Mouse (Mus musculus) intestine, embryonic 16.5 days (tissue): Measurements from ENCODE around the gene Itpk1. TPM values are rescaled to one million over a fixed set of nuclear protein-coding genes. Genes with fewer than 3 reads are reported as not detected.
A peak's percentile ranks its signal among the peaks of the same experiment; 100 is the strongest.

ENCODE experiments used
- ATAC-seq: fragments of 200-750 bp; cut with Nextera tagmentation; 2 replicates; pipeline ENCODE4 v1.8.0; 2017; ENCODE audit warnings: moderate TSS enrichment, moderate library complexity
- H3K27ac ChIP-seq: fragments of 300-500 bp; sonication (generic); 2 replicates; pipeline ENCODE4 v1.5.1; 2014; ENCODE audit warnings: mild to moderate bottlenecking, low read length
- H3K27me3 ChIP-seq: fragments of 300-500 bp; sonication (generic); replicated peaks from 2 replicates; pipeline ENCODE4 v1.6.1; 2014; ENCODE audit warnings: low read length, control low read depth, mixed read lengths; ENCODE audit not compliant: control insufficient read depth, insufficient read depth
- H3K36me3 ChIP-seq: fragments of 300-500 bp; sonication (generic); 2 replicates; pipeline ENCODE4 v1.6.1; 2014; ENCODE audit warnings: low read length, control low read depth; ENCODE audit not compliant: control insufficient read depth, insufficient read depth
- H3K4me1 ChIP-seq: fragments of 300-500 bp; sonication (generic); 2 replicates; pipeline ENCODE4 v1.6.1; 2014; ENCODE audit warnings: low read length, control low read depth, mixed read lengths; ENCODE audit not compliant: control insufficient read depth, insufficient read depth
- H3K4me2 ChIP-seq: fragments of 300-500 bp; sonication (generic); 2 replicates; pipeline ENCODE4 v1.6.1; 2014; ENCODE audit warnings: low read depth, low read length, control low read depth
- H3K4me3 ChIP-seq: fragments of 300-500 bp; sonication (generic); 2 replicates; pipeline ENCODE4 v1.5.1; 2014; ENCODE audit warnings: mild to moderate bottlenecking, low read length
- H3K9ac ChIP-seq: fragments of 300-500 bp; sonication (generic); 2 replicates; pipeline ENCODE4 v1.6.1; 2014; ENCODE audit warnings: low read depth, low read length
- H3K9me3 ChIP-seq: fragments of 300-500 bp; sonication (generic); 2 replicates; pipeline ENCODE4 v1.6.1; 2016; ENCODE audit warnings: low read length, control low read depth; ENCODE audit not compliant: control insufficient read depth
- WGBS: fragments of 180-500 bp; shearing (Covaris S2); extraction: QIAGEN DNeasy Blood & Tissue Kit; methylation state at CpG from one replicate; pipeline ENCODE4 v1.1.7; 2014; 5-methylcytosine and 5-hydroxymethylcytosine counted together
- polyA plus RNA-seq: library from polyadenylated mRNA; unstranded; fragments of >200 nt; fragmentation: Nextera tagmentation; extraction: Ambion mirVana; gene quantifications from 2 replicates; pipeline ENCODE4 v1.2.1, GENCODE M21; 2015

Gene Itpk1
- polyA plus RNA-seq, 1 experiment from 2014 or later, result 51.4 TPM

DNA sequence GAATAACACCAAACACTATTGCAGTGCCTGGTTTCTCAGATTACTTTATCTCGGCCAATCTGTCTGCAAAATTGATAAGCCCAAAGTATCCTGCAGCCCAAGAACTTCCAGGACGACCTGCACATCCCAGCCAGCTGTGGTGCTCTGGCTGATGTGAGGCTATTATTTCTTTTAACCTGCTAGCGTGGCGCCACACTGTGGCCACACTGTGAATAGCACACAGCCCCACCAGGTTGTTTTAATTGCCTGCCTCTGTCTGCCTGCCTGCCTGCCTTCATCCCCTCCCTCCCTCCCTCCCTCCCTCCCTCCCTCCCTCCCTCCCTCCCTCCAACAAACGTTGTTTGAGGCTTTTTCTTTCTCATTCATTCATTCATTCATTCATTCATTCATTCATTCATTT, 28.7 kb upstream of the Itpk1 start:
- H3K4me1 ChIP-seq, result peaks cover 25% of the 10 kb centered on the region
- no peak overlapping the region for H3K27ac ChIP-seq
- WGBS, result 6% methylated on average over 5 of the region's 5 CpGs
- H3K4me3 ChIP-seq, result no peak overlapping the region
- no peaks in the 10 kb centered on the region for H3K9me3 ChIP-seq
- no peak overlapping the region for H3K4me2 ChIP-seq
- no peak for ATAC-seq
- no peak overlapping the region for H3K9ac ChIP-seq
- no peaks in the 10 kb centered on the region for H3K36me3 ChIP-seq
- no peaks in the 10 kb centered on the region for H3K27me3 ChIP-seq

DNA sequence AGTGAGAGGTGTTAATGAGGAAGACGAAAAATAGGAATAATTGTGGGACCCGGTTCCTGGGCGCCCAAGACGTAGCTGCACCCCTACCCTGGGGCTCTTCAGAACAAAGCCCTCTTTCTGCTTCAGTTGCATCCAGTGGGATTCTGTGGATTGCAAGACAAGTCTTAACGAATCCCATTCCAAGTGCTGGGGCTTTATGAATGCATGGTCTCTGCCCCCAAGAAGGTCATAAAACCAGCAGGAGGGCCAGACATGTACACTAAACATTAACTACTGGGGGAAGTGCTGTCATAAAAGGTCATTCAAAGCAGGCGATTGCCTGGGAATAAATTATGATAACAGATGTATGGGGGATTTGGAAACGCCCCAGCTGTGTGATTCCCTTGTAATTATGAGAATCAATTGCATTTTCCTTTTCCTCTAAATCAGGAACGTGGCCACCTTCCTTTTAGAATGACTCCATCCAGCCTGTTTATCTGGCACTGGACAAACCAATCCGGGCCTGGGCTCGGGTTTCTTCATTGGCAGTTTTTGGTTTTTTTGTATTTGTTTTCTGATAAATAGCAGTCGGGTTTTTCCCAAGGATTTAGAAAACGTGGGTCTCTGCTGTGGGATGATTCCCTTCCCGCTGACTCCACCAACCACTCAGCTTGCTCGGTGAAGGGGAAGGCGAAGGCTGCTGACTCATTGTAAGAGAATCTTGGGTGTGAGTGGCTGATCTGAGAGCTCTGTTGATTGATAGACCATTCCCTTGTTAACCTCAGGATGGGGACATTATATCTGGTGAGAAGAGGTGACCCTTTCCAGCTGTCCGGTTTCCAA, 26.3 kb upstream of the Itpk1 start:
- Histone ChIP-seq H3K9me3 (no peaks in the 10 kb centered on the region), H3K9ac (no peak overlapping the region), H3K27ac (peak overlapping the region; percentile 98), H3K27me3 (no peaks in the 10 kb centered on the region), H3K4me3 (peak overlapping the region; percentile 32; the same call in 1 of the 2 replicates), H3K4me1 (peaks cover 26% of the 10 kb centered on the region), H3K36me3 (no peaks in the 10 kb centered on the region), H3K4me2 (peak overlapping the region; percentile 55)
- peak; percentile 91 for ATAC-seq
- WGBS, result 18% methylated on average over 16 of the region's 16 CpGs

- ATAC-seq, result peak; percentile 93
- H3K9ac ChIP-seq, result peak overlapping the region; percentile 33; the same call in 1 of the 2 replicates
- peak overlapping the region; percentile 55 for H3K4me2 ChIP-seq
- H3K27ac ChIP-seq, result peak overlapping the region; percentile 98
- H3K36me3 ChIP-seq, result no peaks in the 10 kb centered on the region
- H3K4me1 ChIP-seq, result peaks cover 31% of the 10 kb centered on the region
- H3K27me3 ChIP-seq, result no peaks in the 10 kb centered on the region
- H3K9me3 ChIP-seq, result no peaks in the 10 kb centered on the region
- WGBS, result 32% methylated on average over 26 of the region's 26 CpGs
- peak overlapping the region; percentile 32 for H3K4me3 ChIP-seq
Measured at GRCm38 (mm10) chr12:102729855-102730797, 25.4 kb upstream of the Itpk1 start.

GRCm38 (mm10) chr12:102725761-102726175, 21.0 kb upstream of the Itpk1 start:
- 60% methylated on average over 7 of the region's 7 CpGs for WGBS
- Histone ChIP-seq H3K27me3 (no peaks in the 10 kb centered on the region), H3K9ac (no peak overlapping the region), H3K36me3 (no peaks in the 10 kb centered on the region), H3K4me2 (no peak overlapping the region), H3K9me3 (no peaks in the 10 kb centered on the region), H3K27ac (no peak overlapping the region), H3K4me1 (peaks cover 17% of the 10 kb centered on the region), H3K4me3 (no peak overlapping the region)
- ATAC-seq, result peak; percentile 32

DNA sequence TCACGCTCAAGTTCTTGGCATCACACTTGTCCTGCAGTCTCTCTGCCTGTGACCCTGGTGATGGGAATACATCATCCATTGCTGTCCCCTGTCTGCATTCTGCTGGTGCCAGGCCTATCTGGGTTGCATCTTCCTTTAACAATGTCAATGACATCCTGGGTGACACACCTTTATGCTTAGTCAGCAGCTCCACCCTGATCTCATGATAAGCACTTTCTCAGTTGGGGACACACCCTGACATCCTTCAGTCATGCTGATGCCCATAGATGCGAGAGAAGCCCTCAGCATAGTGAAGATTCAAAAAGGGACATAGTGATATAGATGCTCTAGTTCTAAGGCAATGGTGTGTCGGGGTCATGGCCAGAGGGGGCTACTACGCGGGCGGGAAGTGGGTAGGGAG, 20.4 kb upstream of the Itpk1 start:
- H3K4me1 ChIP-seq, result peaks cover 10% of the 10 kb centered on the region
- H3K27ac ChIP-seq, result no peak overlapping the region
- H3K27me3 ChIP-seq, result no peaks in the 10 kb centered on the region
- no peak overlapping the region for H3K4me3 ChIP-seq
- 90% methylated on average over 6 of the region's 6 CpGs for WGBS
- no peaks in the 10 kb centered on the region for H3K36me3 ChIP-seq
- no peak overlapping the region for H3K4me2 ChIP-seq
- H3K9ac ChIP-seq, result no peak overlapping the region
- no peak for ATAC-seq
- no peaks in the 10 kb centered on the region for H3K9me3 ChIP-seq

- ATAC-seq, result no peak
- H3K4me1 ChIP-seq, result peaks cover 6% of the 10 kb centered on the region
- 62% methylated on average over 6 of the region's 6 CpGs for WGBS
- no peaks in the 10 kb centered on the region for H3K27me3 ChIP-seq
- H3K36me3 ChIP-seq, result no peaks in the 10 kb centered on the region
- no peak overlapping the region for H3K27ac ChIP-seq
- no peak overlapping the region for H3K4me2 ChIP-seq
- H3K9ac ChIP-seq, result no peak overlapping the region
- no peak overlapping the region for H3K4me3 ChIP-seq
- H3K9me3 ChIP-seq, result no peaks in the 10 kb centered on the region
Measured at GRCm38 (mm10) chr12:102723861-102724260, 19.1 kb upstream of the Itpk1 start.

DNA sequence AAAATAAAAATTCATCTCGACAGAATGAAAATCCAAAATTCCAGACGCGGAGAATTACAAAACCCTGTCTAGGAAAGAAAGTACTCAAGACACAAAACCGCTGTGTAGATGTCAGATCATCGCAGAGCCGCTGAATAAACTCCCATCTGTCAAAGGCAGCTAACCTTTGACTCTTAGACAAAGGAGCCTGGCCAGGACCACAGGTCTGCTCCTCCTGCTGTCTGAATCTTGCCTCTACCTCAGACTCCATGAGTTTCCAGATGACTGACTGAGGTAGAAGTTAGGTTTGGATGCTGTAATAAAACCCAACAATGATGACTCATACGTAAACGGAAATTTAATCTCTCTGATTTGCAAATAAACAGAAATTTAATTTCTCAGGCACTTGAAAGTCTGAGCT, 18.2 kb upstream of the Itpk1 start:
- no peaks in the 10 kb centered on the region for H3K36me3 ChIP-seq
- no peak overlapping the region for H3K4me3 ChIP-seq
- no peaks in the 10 kb centered on the region for H3K27me3 ChIP-seq
- no peak overlapping the region for H3K27ac ChIP-seq
- H3K9ac ChIP-seq, result no peak overlapping the region
- no peak overlapping the region for H3K4me2 ChIP-seq
- H3K9me3 ChIP-seq, result no peaks in the 10 kb centered on the region
- WGBS, result 60% methylated on average over 8 of the region's 8 CpGs
- peaks cover 6% of the 10 kb centered on the region for H3K4me1 ChIP-seq
- no peak for ATAC-seq

GRCm38 (mm10) chr12:102722451-102722850, 17.7 kb upstream of the Itpk1 start:
- no peak overlapping the region for H3K27ac ChIP-seq
- H3K4me1 ChIP-seq, result peaks cover 6% of the 10 kb centered on the region
- H3K4me3 ChIP-seq, result no peak overlapping the region
- WGBS, result 61% methylated on average over 11 of the region's 11 CpGs
- H3K9me3 ChIP-seq, result no peaks in the 10 kb centered on the region
- no peaks in the 10 kb centered on the region for H3K36me3 ChIP-seq
- H3K9ac ChIP-seq, result no peak overlapping the region
- no peaks in the 10 kb centered on the region for H3K27me3 ChIP-seq
- no peak for ATAC-seq
- H3K4me2 ChIP-seq, result no peak overlapping the region

- peak; percentile 54 for ATAC-seq
- H3K4me3 ChIP-seq, result no peak overlapping the region
- H3K9ac ChIP-seq, result no peak overlapping the region
- H3K4me2 ChIP-seq, result no peak overlapping the region
- no peak overlapping the region for H3K27ac ChIP-seq
- H3K4me1 ChIP-seq, result no peaks in the 10 kb centered on the region
- no peaks in the 10 kb centered on the region for H3K27me3 ChIP-seq
- no peaks in the 10 kb centered on the region for H3K9me3 ChIP-seq
- 27% methylated on average over 13 of the region's 13 CpGs for WGBS
- H3K36me3 ChIP-seq, result no peaks in the 10 kb centered on the region
Measured at GRCm38 (mm10) chr12:102719552-102720315, 15.0 kb upstream of the Itpk1 start.
